Mouse (Mus musculus) hindbrain, embryonic 10.5 days (tissue): ENCODE results near the gene Tulp4. TPM values are rescaled to one million over a fixed set of nuclear protein-coding genes. Genes with fewer than 3 reads are reported as not detected.

Experiments
- DNase-seq: peaks from one replicate; pipeline ENCODE4 v3.0.0-alpha.2; 2017; ENCODE audit warnings: low spot score
- H3K27ac ChIP-seq: fragments of 300-500 bp; sonication (generic); 2 replicates; pipeline ENCODE4 v1.5.1; 2016; ENCODE audit warnings: mild to moderate bottlenecking, moderate library complexity
- H3K27me3 ChIP-seq: fragments of 300-500 bp; sonication (generic); 2 replicates; pipeline ENCODE4 v1.6.1; 2016; ENCODE audit warnings: mild to moderate bottlenecking; ENCODE audit not compliant: poor library complexity, insufficient read depth, severe bottlenecking
- H3K36me3 ChIP-seq: fragments of 300-500 bp; sonication (generic); 2 replicates; pipeline ENCODE4 v1.6.1; 2016; ENCODE audit warnings: mild to moderate bottlenecking, moderate library complexity
- H3K4me1 ChIP-seq: fragments of 300-500 bp; sonication (generic); replicated peaks from 2 replicates; pipeline ENCODE4 v1.6.1; 2016; ENCODE audit warnings: mild to moderate bottlenecking
- H3K4me3 ChIP-seq: fragments of 300-500 bp; sonication (generic); 2 replicates; pipeline ENCODE4 v1.5.1; 2016; ENCODE audit warnings: mild to moderate bottlenecking, moderate library complexity
- H3K9me3 ChIP-seq: fragments of 300-500 bp; sonication (generic); 2 replicates; pipeline ENCODE4 v1.6.1; 2016; ENCODE audit warnings: mild to moderate bottlenecking, moderate library complexity
- WGBS: fragments of 180-500 bp; shearing (Covaris S2); methylation state at CpG from one replicate; pipeline ENCODE4 v1.1.7; 2016; 5-methylcytosine and 5-hydroxymethylcytosine counted together
- polyA plus RNA-seq: library from polyadenylated mRNA; unstranded; fragments of >200 nt; fragmentation: Nextera tagmentation; extraction: Ambion mirVana; gene quantifications from 2 replicates; pipeline ENCODE4 v1.2.1, GENCODE M21; 2016

Gene Tulp4
- 133 and 134 TPM in 2 replicates for polyA plus RNA-seq

GRCm38 (mm10) chr17:6106361-6107014 lies at the start of gene Tulp4:
Gene Tulp4 (plus strand): TSS chr17:6106437.
- under 1% methylated on average over 73 of the region's 76 CpGs for WGBS
- H3K4me3 ChIP-seq: peak within 1 kb of the TSS; percentile 85
- peak; percentile 93 for DNase-seq
- peaks cover 12% of the 10 kb centered on the region; the same call in 1 of the 2 replicates for H3K27me3 ChIP-seq
- peaks cover 22% of the 10 kb centered on the region for H3K36me3 ChIP-seq
- peak within 1 kb of the TSS; percentile 99 for H3K27ac ChIP-seq
- no peaks in the 10 kb centered on the region for H3K9me3 ChIP-seq
- H3K4me1 ChIP-seq: peaks cover 21% of the 10 kb centered on the region

GRCm38 (mm10) chr17:6062793-6063192 lies 43.4 kb upstream of the Tulp4 start:
- Histone ChIP-seq H3K36me3 (peaks cover 40% of the 10 kb centered on the region), H3K4me3 (no peak overlapping the region), H3K27me3 (no peaks in the 10 kb centered on the region), H3K4me1 (no peaks in the 10 kb centered on the region), H3K9me3 (no peaks in the 10 kb centered on the region), H3K27ac (no peak overlapping the region)
- no peak for DNase-seq
- WGBS: 86% methylated on average over 8 of the region's 8 CpGs

GRCm38 (mm10) chr17:6063532-6063931 lies 42.7 kb upstream of the Tulp4 start:
- no peaks in the 10 kb centered on the region for H3K27me3 ChIP-seq
- H3K27ac ChIP-seq: no peak overlapping the region
- no peak for DNase-seq
- WGBS: 91% methylated on average over 5 of the region's 5 CpGs
- no peaks in the 10 kb centered on the region for H3K9me3 ChIP-seq
- H3K36me3 ChIP-seq: peaks cover 43% of the 10 kb centered on the region
- no peaks in the 10 kb centered on the region for H3K4me1 ChIP-seq
- H3K4me3 ChIP-seq: no peak overlapping the region

GRCm38 (mm10) chr17:6066021-6066420 lies 40.2 kb upstream of the Tulp4 start:
- DNase-seq: no peak
- H3K36me3 ChIP-seq: peaks cover 68% of the 10 kb centered on the region

GRCm38 (mm10) chr17:6067613-6068012 lies 38.6 kb upstream of the Tulp4 start:
- H3K36me3 ChIP-seq: peaks cover 83% of the 10 kb centered on the region
- no peak for DNase-seq
- no peaks in the 10 kb centered on the region for H3K9me3 ChIP-seq
- WGBS: 97% methylated on average over 7 of the region's 7 CpGs
- H3K4me3 ChIP-seq: no peak overlapping the region
- H3K27me3 ChIP-seq: no peaks in the 10 kb centered on the region
- H3K4me1 ChIP-seq: no peaks in the 10 kb centered on the region
- no peak overlapping the region for H3K27ac ChIP-seq

More at GRCm38 (mm10) chr17:6066021-6066420, 40.2 kb upstream of the Tulp4 start:
- H3K27ac ChIP-seq: no peak overlapping the region
- 91% methylated on average over 2 of the region's 2 CpGs for WGBS
- H3K27me3 ChIP-seq: no peaks in the 10 kb centered on the region
- no peak overlapping the region for H3K4me3 ChIP-seq
- no peaks in the 10 kb centered on the region for H3K9me3 ChIP-seq
- no peaks in the 10 kb centered on the region for H3K4me1 ChIP-seq

DNA sequence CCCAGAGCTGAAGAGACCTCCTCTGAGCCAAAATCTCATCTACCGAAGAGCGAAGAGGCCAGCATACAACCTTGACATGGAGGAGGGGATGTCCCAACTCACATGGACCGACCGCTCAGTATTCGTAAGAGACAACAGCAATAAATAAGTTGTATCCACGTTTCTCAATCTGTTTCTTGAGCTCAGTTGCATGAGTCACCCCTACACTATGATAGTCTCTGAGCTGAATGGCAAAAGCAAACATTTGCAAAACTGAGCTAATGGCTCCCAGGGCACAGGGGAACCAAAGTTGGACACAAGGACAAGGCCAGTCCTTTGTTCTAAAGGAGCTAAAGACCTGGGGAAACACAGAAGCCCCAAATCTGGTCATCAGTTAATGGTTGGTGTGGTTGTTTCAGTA lies 36.4 kb upstream of the Tulp4 start:
- H3K36me3 ChIP-seq: peaks cover 87% of the 10 kb centered on the region
- H3K27ac ChIP-seq: no peak overlapping the region
- no peaks in the 10 kb centered on the region for H3K9me3 ChIP-seq
- H3K4me3 ChIP-seq: no peak overlapping the region
- H3K27me3 ChIP-seq: no peaks in the 10 kb centered on the region
- DNase-seq: no peak
- 91% methylated on average over 6 of the region's 6 CpGs for WGBS
- H3K4me1 ChIP-seq: no peaks in the 10 kb centered on the region

DNA sequence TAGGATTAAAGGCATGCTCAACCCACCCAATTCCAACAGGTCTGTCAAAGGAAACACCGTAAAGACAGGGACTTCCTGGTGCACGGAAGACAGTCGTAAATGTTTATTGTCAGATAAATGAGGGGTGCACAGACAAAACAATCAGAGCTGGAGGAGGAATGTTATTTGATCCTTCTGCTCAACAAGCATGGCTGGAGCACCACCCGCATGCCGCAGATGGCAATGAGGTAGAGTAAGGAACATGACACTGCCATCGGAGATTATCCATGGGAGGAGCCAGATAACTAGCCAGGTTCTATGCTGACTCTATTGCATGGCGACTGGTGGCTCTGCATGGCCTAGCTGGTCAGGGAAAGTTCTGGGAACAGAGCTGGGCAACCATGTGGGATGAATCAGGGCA lies 32.8 kb upstream of the Tulp4 start:
- no peaks in the 10 kb centered on the region for H3K9me3 ChIP-seq
- no peak for DNase-seq
- WGBS: 89% methylated on average over 7 of the region's 7 CpGs
- H3K27me3 ChIP-seq: no peaks in the 10 kb centered on the region
- H3K4me3 ChIP-seq: no peak overlapping the region
- H3K4me1 ChIP-seq: peaks cover 4% of the 10 kb centered on the region; the same call in 1 of the 2 replicates
- H3K27ac ChIP-seq: no peak overlapping the region
- H3K36me3 ChIP-seq: peaks cover 57% of the 10 kb centered on the region

DNA sequence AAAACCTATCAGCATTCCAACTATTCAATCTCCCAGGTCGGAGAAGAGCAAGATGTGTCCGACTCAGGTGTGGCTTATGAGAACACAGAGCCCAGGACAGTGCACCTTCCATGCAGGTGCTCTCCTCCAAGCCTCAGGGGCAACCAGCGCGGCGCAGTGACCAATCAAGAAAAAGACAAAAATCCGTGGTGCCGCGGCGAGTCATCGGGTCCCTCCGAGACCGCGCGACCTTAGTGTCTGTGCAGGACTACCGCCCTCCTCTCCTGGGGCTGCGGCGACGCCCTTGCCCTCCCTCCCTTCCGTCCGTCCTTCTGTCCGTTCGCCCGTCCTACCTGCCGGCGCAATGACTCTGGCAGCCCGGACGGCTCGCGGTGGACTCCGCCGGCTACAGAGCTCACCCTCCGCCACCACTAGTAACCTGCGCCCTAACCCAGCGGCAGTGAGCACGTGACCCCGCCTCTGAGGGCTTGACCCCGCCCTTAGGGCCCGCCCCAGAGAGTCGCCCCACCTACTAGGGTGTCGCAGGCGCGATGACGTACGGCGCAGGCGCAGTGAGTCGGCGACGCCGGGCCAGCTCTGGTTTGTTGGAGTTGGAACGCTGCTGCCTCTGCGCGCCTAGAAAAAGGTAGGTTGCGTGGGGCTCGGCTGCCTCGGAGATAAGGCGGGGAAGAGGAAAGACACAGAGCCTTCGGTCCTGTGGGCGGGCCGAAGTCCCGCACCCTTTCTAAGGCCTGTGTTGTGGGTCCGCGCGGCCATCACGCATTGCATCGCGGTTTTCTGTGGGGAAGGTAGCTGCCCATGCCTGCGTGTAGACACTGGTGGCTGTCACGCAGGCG lies 26.7 kb upstream of the Tulp4 start, which contains the start of the genes Serac1 and Gtf2h5:
Serac1 (minus strand) TSS at position 455 of the 836 bp plus-strand sequence.
Gtf2h5 (plus strand) TSS at position 500 of the 836 bp plus-strand sequence.
- WGBS: under 1% methylated on average over 70 of the region's 70 CpGs
- DNase-seq: peak; percentile 98
- H3K27me3 ChIP-seq: no peaks in the 10 kb centered on the region
- peak within 1 kb of the TSS; percentile 86 for H3K4me3 ChIP-seq
- peaks cover 24% of the 10 kb centered on the region for H3K4me1 ChIP-seq
- H3K36me3 ChIP-seq: peaks cover 19% of the 10 kb centered on the region
- H3K9me3 ChIP-seq: no peaks in the 10 kb centered on the region
- peak within 1 kb of the TSS; percentile 91 for H3K27ac ChIP-seq

GRCm38 (mm10) chr17:6083323-6083890 lies 22.8 kb upstream of the Tulp4 start:
- no peak overlapping the region for H3K27ac ChIP-seq
- WGBS: 94% methylated on average over 5 of the region's 5 CpGs
- no peak for DNase-seq
- no peak overlapping the region for H3K4me3 ChIP-seq
- no peaks in the 10 kb centered on the region for H3K9me3 ChIP-seq
- peaks cover 56% of the 10 kb centered on the region for H3K36me3 ChIP-seq
- peaks cover 20% of the 10 kb centered on the region for H3K4me1 ChIP-seq
- H3K27me3 ChIP-seq: no peaks in the 10 kb centered on the region

- Histone ChIP-seq H3K36me3 (peaks cover 23% of the 10 kb centered on the region), H3K27me3 (no peaks in the 10 kb centered on the region), H3K4me3 (no peak overlapping the region), H3K9me3 (no peaks in the 10 kb centered on the region), H3K27ac (no peak overlapping the region), H3K4me1 (no peaks in the 10 kb centered on the region)
- no peak for DNase-seq
- 92% methylated on average over 6 of the region's 6 CpGs for WGBS
These were observed 14.6 kb upstream of the Tulp4 start for GRCm38 (mm10) chr17:6091604-6092003.

GRCm38 (mm10) chr17:6095579-6095978 lies 10.7 kb upstream of the Tulp4 start:
- no peaks in the 10 kb centered on the region for H3K9me3 ChIP-seq
- H3K36me3 ChIP-seq: no peaks in the 10 kb centered on the region
- no peak overlapping the region for H3K4me3 ChIP-seq
- H3K4me1 ChIP-seq: no peaks in the 10 kb centered on the region
- no peak overlapping the region for H3K27ac ChIP-seq
- H3K27me3 ChIP-seq: no peaks in the 10 kb centered on the region
- no peak for DNase-seq

DNA sequence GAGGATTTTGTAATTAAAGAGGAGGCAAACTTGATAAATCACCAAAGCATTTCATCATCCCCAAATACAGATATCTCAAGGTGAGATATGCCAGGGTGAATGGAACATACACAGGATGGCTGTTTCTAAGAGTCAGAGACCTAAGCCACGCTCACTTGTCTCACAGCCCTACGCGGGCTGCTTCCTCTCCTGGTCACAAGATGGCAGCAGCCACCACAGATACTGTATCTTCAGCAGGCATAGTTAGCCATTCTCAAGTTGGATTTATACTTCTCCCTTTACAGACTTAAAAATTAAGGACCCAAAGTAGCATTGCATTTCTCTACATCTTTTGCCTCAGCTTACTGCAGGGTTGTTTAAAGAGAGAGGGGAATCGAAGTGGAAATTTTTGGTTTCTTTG lies 8.4 kb upstream of the Tulp4 start:
- Histone ChIP-seq H3K4me3 (no peak overlapping the region), H3K27ac (no peak overlapping the region), H3K36me3 (no peaks in the 10 kb centered on the region), H3K27me3 (no peaks in the 10 kb centered on the region), H3K4me1 (no peaks in the 10 kb centered on the region), H3K9me3 (no peaks in the 10 kb centered on the region)
- WGBS: 35% methylated on average over 4 of the region's 4 CpGs
- peak; percentile 53 for DNase-seq

GRCm38 (mm10) chr17:6102287-6102686 lies 4.0 kb upstream of the Tulp4 start:
- Histone ChIP-seq H3K4me1 (no peaks in the 10 kb centered on the region; the same call in 1 of the 2 replicates), H3K4me3 (no peak overlapping the region), H3K27ac (no peak overlapping the region), H3K36me3 (no peaks in the 10 kb centered on the region), H3K27me3 (peaks cover 12% of the 10 kb centered on the region; the same call in 1 of the 2 replicates), H3K9me3 (no peaks in the 10 kb centered on the region)
- WGBS: 88% methylated on average over 3 of the region's 3 CpGs
- DNase-seq: no peak
